Mouse (Mus musculus): ENCODE data around the gene Rpl13a. TPM values are rescaled to one million over a fixed set of nuclear protein-coding genes. Genes with fewer than 3 reads are reported as not detected.
"Not testable (repeated sequence)": the region's sequence is repeated elsewhere in the genome, so short reads cannot be mapped to it uniquely, and the experiment has no call there.

Gene Rpl13a
- polyA plus RNA-seq (2016; fragmentation: Nextera tagmentation; extraction: Ambion mirVana), result 1,339 and 1,342 TPM in 2 replicates

- H3K9ac ChIP-seq, result peak within 1 kb of the TSS; percentile 99
- H3K4me3 ChIP-seq, result peak within 1 kb of the TSS; percentile 91
- under 1% methylated on average over 48 of the region's 48 CpGs for WGBS
- H3K9me3 ChIP-seq, result no peaks in the 10 kb centered on the region
- peak within 1 kb of the TSS; percentile 94 for H3K27ac ChIP-seq
- peak; percentile 93 for ATAC-seq (ENCODE audit: insufficient number of reproducible peaks, insufficient read depth, low FRiP score, low TSS enrichment)
- H3K4me2 ChIP-seq (replicated peaks), result peak within 1 kb of the TSS; percentile 87
- H3K4me1 ChIP-seq, result peaks cover 26% of the 10 kb centered on the region
- peaks cover 24% of the 10 kb centered on the region for H3K36me3 ChIP-seq
- no peaks in the 10 kb centered on the region for H3K27me3 ChIP-seq
These were observed at the start of gene Rpl13a for GRCm38 (mm10) chr7:45128624-45129246. Gene Rpl13a (minus strand): TSS chr7:45128761.

GRCm38 (mm10) chr7:45176356-45176755, 47.8 kb upstream of the Rpl13a start:
- Histone ChIP-seq H3K4me2 (replicated peaks) (peak overlapping the region; percentile 39), H3K9me3 (no peaks in the 10 kb centered on the region), H3K4me1 (peaks cover 12% of the 10 kb centered on the region), H3K36me3 (no peaks in the 10 kb centered on the region), H3K27ac (no peak overlapping the region), H3K27me3 (peaks cover 92% of the 10 kb centered on the region), H3K9ac (0 out of 2 replicates have a peak overlapping the region, but pooled peaks have one; percentile 10), H3K4me3 (peak overlapping the region; percentile 18)
- ATAC-seq (ENCODE audit: insufficient number of reproducible peaks, insufficient read depth, low FRiP score, low TSS enrichment), result no peak
- WGBS, result 3% methylated on average over 31 of the region's 31 CpGs

- H3K4me1 ChIP-seq, result peaks cover 12% of the 10 kb centered on the region
- H3K9me3 ChIP-seq, result 0 out of 2 replicates have a peak, but pooled peaks cover under 1% of the 10 kb centered on the region
- H3K4me3 ChIP-seq, result peak overlapping the region; percentile 18
- ATAC-seq (ENCODE audit: insufficient number of reproducible peaks, insufficient read depth, low FRiP score, low TSS enrichment), result no peak
- 2% methylated on average over 23 of the region's 23 CpGs for WGBS
- H3K27me3 ChIP-seq, result peaks cover 91% of the 10 kb centered on the region
- H3K9ac ChIP-seq, result 0 out of 2 replicates have a peak overlapping the region, but pooled peaks have one; percentile 10
- no peak overlapping the region for H3K27ac ChIP-seq
- no peaks in the 10 kb centered on the region for H3K36me3 ChIP-seq
- H3K4me2 ChIP-seq (replicated peaks), result peak overlapping the region; percentile 39
These were observed 47.4 kb upstream of the Rpl13a start for GRCm38 (mm10) chr7:45175929-45176328.

GRCm38 (mm10) chr7:45175398-45175797, 46.8 kb upstream of the Rpl13a start:
- no peak overlapping the region for H3K4me2 ChIP-seq (replicated peaks)
- H3K27me3 ChIP-seq, result peaks cover 91% of the 10 kb centered on the region
- no peak overlapping the region for H3K4me3 ChIP-seq
- H3K4me1 ChIP-seq, result peaks cover 12% of the 10 kb centered on the region
- no peak for ATAC-seq (ENCODE audit: insufficient number of reproducible peaks, insufficient read depth, low FRiP score, low TSS enrichment)
- no peaks in the 10 kb centered on the region for H3K36me3 ChIP-seq
- WGBS, result 4% methylated on average over 13 of the region's 13 CpGs
- peaks cover 5% of the 10 kb centered on the region; the same call in 1 of the 2 replicates for H3K9me3 ChIP-seq
- H3K9ac ChIP-seq, result no peak overlapping the region
- H3K27ac ChIP-seq, result no peak overlapping the region

- Histone ChIP-seq H3K9me3 (peaks cover 11% of the 10 kb centered on the region), H3K27me3 (peaks cover 90% of the 10 kb centered on the region), H3K36me3 (no peaks in the 10 kb centered on the region), H3K4me2 (replicated peaks) (peak overlapping the region; percentile 14), H3K4me1 (peaks cover 12% of the 10 kb centered on the region), H3K27ac (no peak overlapping the region), H3K9ac (no peak overlapping the region), H3K4me3 (no peak overlapping the region; the same call in 1 of the 2 replicates)
- 2% methylated on average over 29 of the region's 29 CpGs for WGBS
- no peak for ATAC-seq (ENCODE audit: insufficient number of reproducible peaks, insufficient read depth, low FRiP score, low TSS enrichment)
These were observed 46.2 kb upstream of the Rpl13a start for GRCm38 (mm10) chr7:45174567-45175280.

- WGBS, result 42% methylated on average over 1 of the region's 1 CpGs
- Histone ChIP-seq H3K27me3 (peaks cover 90% of the 10 kb centered on the region), H3K4me1 (peaks cover 12% of the 10 kb centered on the region)
These were observed 45.2 kb upstream of the Rpl13a start for GRCm38 (mm10) chr7:45173772-45174171.

GRCm38 (mm10) chr7:45172974-45173373, 44.4 kb upstream of the Rpl13a start:
- WGBS, result 58% methylated on average over 7 of the region's 7 CpGs
- no peak for ATAC-seq (ENCODE audit: insufficient number of reproducible peaks, insufficient read depth, low FRiP score, low TSS enrichment)
- Histone ChIP-seq H3K36me3 (no peaks in the 10 kb centered on the region), H3K4me2 (replicated peaks) (no peak overlapping the region), H3K4me3 (no peak overlapping the region), H3K9ac (no peak overlapping the region), H3K9me3 (peaks cover 21% of the 10 kb centered on the region), H3K4me1 (peaks cover 12% of the 10 kb centered on the region), H3K27me3 (peaks cover 90% of the 10 kb centered on the region), H3K27ac (no peak overlapping the region)

More at GRCm38 (mm10) chr7:45173772-45174171, 45.2 kb upstream of the Rpl13a start:
- not testable (repeated sequence) for H3K27ac ChIP-seq; H3K4me2 ChIP-seq (replicated peaks); H3K4me3 ChIP-seq; H3K9ac ChIP-seq; H3K36me3 ChIP-seq; ATAC-seq (ENCODE audit: insufficient number of reproducible peaks, insufficient read depth, low FRiP score, low TSS enrichment)
- H3K9me3 ChIP-seq, result peaks cover 21% of the 10 kb centered on the region

GRCm38 (mm10) chr7:45169495-45169894, 40.9 kb upstream of the Rpl13a start:
- Histone ChIP-seq H3K4me3 (no peak overlapping the region), H3K9me3 (peaks cover 21% of the 10 kb centered on the region), H3K9ac (no peak overlapping the region), H3K27me3 (peaks cover 89% of the 10 kb centered on the region), H3K4me1 (no peaks in the 10 kb centered on the region), H3K27ac (no peak overlapping the region), H3K4me2 (replicated peaks) (no peak overlapping the region), H3K36me3 (no peaks in the 10 kb centered on the region)
- WGBS, result 97% methylated on average over 3 of the region's 3 CpGs
- no peak for ATAC-seq (ENCODE audit: insufficient number of reproducible peaks, insufficient read depth, low FRiP score, low TSS enrichment)

GRCm38 (mm10) chr7:45168656-45169055, 40.1 kb upstream of the Rpl13a start:
- no peak overlapping the region for H3K4me3 ChIP-seq
- H3K9ac ChIP-seq, result no peak overlapping the region
- 4% methylated on average over 24 of the region's 24 CpGs for WGBS
- H3K36me3 ChIP-seq, result no peaks in the 10 kb centered on the region
- no peak for ATAC-seq (ENCODE audit: insufficient number of reproducible peaks, insufficient read depth, low FRiP score, low TSS enrichment)
- peaks cover 90% of the 10 kb centered on the region for H3K27me3 ChIP-seq
- H3K4me2 ChIP-seq (replicated peaks), result no peak overlapping the region
- H3K4me1 ChIP-seq, result no peaks in the 10 kb centered on the region
- no peak overlapping the region for H3K27ac ChIP-seq
- H3K9me3 ChIP-seq, result peaks cover 21% of the 10 kb centered on the region

- WGBS, result 1% methylated on average over 19 of the region's 19 CpGs
- no peak overlapping the region for H3K4me3 ChIP-seq
These were observed 39.3 kb upstream of the Rpl13a start for GRCm38 (mm10) chr7:45167761-45168445.

GRCm38 (mm10) chr7:45166950-45167401, 38.4 kb upstream of the Rpl13a start:
- no peaks in the 10 kb centered on the region for H3K36me3 ChIP-seq
- H3K27ac ChIP-seq, result no peak overlapping the region
- H3K27me3 ChIP-seq, result peaks cover 93% of the 10 kb centered on the region
- ATAC-seq (ENCODE audit: insufficient number of reproducible peaks, insufficient read depth, low FRiP score, low TSS enrichment), result no peak
- no peak overlapping the region for H3K9ac ChIP-seq
- WGBS, result 26% methylated on average over 10 of the region's 10 CpGs
- peaks cover 4% of the 10 kb centered on the region; the same call in 1 of the 2 replicates for H3K4me1 ChIP-seq
- H3K4me2 ChIP-seq (replicated peaks), result no peak overlapping the region
- peaks cover 21% of the 10 kb centered on the region for H3K9me3 ChIP-seq
- H3K4me3 ChIP-seq, result no peak overlapping the region

More at GRCm38 (mm10) chr7:45167761-45168445, 39.3 kb upstream of the Rpl13a start:
- H3K36me3 ChIP-seq, result no peaks in the 10 kb centered on the region
- H3K9me3 ChIP-seq, result peaks cover 21% of the 10 kb centered on the region
- H3K9ac ChIP-seq, result no peak overlapping the region
- peaks cover 92% of the 10 kb centered on the region for H3K27me3 ChIP-seq
- no peak overlapping the region for H3K4me2 ChIP-seq (replicated peaks)
- no peak overlapping the region for H3K27ac ChIP-seq
- H3K4me1 ChIP-seq, result no peaks in the 10 kb centered on the region
- ATAC-seq (ENCODE audit: insufficient number of reproducible peaks, insufficient read depth, low FRiP score, low TSS enrichment), result no peak

All from embryonic facial prominence, embryonic 12.5 days (tissue).